ENCODE assay signal across 11 mouse cellular contexts in genomic region chr14:120362409-120362992, GRCm38 (mm10).
DNase-seq lines count a peak whose midpoint lies in the region; ATAC-seq and TF ChIP-seq lines count a peak whose summit lies in the region.
"Had no signal": no experiment of that assay in that cellular context is flagged by ENCODE, and none has a peak within 500 bp of the region (broad histone marks: within the 10 kb centered on the region; RNA-seq: fewer than 3 reads in every experiment).

No protein-coding gene starts in this region.

- 33% methylated on average over 8 of the region's 8 CpGs for WGBS in heart, adult 2 months
- 33% methylated on average over 8 of the region's 8 CpGs for WGBS in lung, embryonic 16.5 days
- WGBS in forebrain, embryonic 16.5 days: 67% methylated on average over 8 of the region's 8 CpGs

- DNase-seq in heart, adult 2 months: no peak
- no peak for DNase-seq in heart, adult 8-10 months (ENCODE audit: low spot score)
- peak; percentile 19 for DNase-seq in retina, postnatal 1 day
- DNase-seq in retina, embryonic 14.5 days (ENCODE audit: low spot score): no peak
- DNase-seq in spleen, postnatal 36 days (ENCODE audit: low spot score in 2 of 2): no peak
- DNase-seq in MN1 (ENCODE audit: low spot score): no peak
- DNase-seq: cerebellum, adult 11 months; kidney, postnatal 4 days had no signal

- ATAC-seq in lung, embryonic 16.5 days (ENCODE audit: low read depth): peak; percentile 88
- no peak for ATAC-seq in forebrain, embryonic 16.5 days

- TF ChIP-seq POLR2A in heart, adult 2 months (IDR thresholded peaks at IDR 0.05; ENCODE audit: insufficient read depth, low read depth, low read length): no peak

- peaks cover 17% of the 10 kb centered on the region for H3K79me2 ChIP-seq in heart, adult 2 months (replicated peaks; ENCODE audit: control insufficient read depth, insufficient read depth, low read length)

- peaks cover 19% of the 10 kb centered on the region; the same call in 1 of the 2 replicates for H3K36me3 ChIP-seq in heart, adult 2 months (ENCODE audit: control insufficient read depth, insufficient read depth, low read length)
- 0 out of 2 replicates have a peak, but pooled peaks cover 7% of the 10 kb centered on the region for H3K36me3 ChIP-seq in lung, embryonic 16.5 days (ENCODE audit: control insufficient read depth, insufficient read depth, low read length)
- H3K36me3 ChIP-seq in forebrain, embryonic 16.5 days (ENCODE audit: control insufficient read depth, insufficient read depth): no peaks in the 10 kb centered on the region

- no peak for TF ChIP-seq CTCF in heart, adult 2 months (IDR thresholded peaks at IDR 0.05)

- no peak for TF ChIP-seq EP300 in heart, adult 2 months (IDR thresholded peaks at IDR 0.05; ENCODE audit: insufficient read depth, low read depth, low read length)

- no peaks in the 10 kb centered on the region for H3K27me3 ChIP-seq in heart, adult 2 months (ENCODE audit: control insufficient read depth, insufficient read depth, low read length)
- H3K27me3 ChIP-seq in lung, embryonic 16.5 days (ENCODE audit: control insufficient read depth, insufficient read depth, low read depth, low read length): no peaks in the 10 kb centered on the region
- no peaks in the 10 kb centered on the region for H3K27me3 ChIP-seq in forebrain, embryonic 16.5 days (replicated peaks; ENCODE audit: control insufficient read depth, insufficient read depth, low read length)

- intact Hi-C loops in heart, adult 2 months (cut with DNase I): no loop called here

- H3K4me1 ChIP-seq in heart, adult 2 months (ENCODE audit: control insufficient read depth, insufficient read depth, low read length): peaks cover 35% of the 10 kb centered on the region
- H3K4me1 ChIP-seq in lung, embryonic 16.5 days (replicated peaks; ENCODE audit: control insufficient read depth, insufficient read depth, low read length): peaks cover 13% of the 10 kb centered on the region
- peaks cover 4% of the 10 kb centered on the region for H3K4me1 ChIP-seq in forebrain, embryonic 16.5 days (replicated peaks; ENCODE audit: control insufficient read depth, insufficient read depth, low read length)

- no peaks in the 10 kb centered on the region for H3K9me3 ChIP-seq in lung, embryonic 16.5 days (ENCODE audit: control insufficient read depth, low read length)
- no peaks in the 10 kb centered on the region for H3K9me3 ChIP-seq in forebrain, embryonic 16.5 days (ENCODE audit: control insufficient read depth, low read length)

- no peak overlapping the region for H3K9ac ChIP-seq in heart, adult 2 months (ENCODE audit: low read depth, low read length)
- peak overlapping the region; percentile 27; the same call in 1 of the 2 replicates for H3K9ac ChIP-seq in lung, embryonic 16.5 days (ENCODE audit: low read length)
- no peak overlapping the region for H3K9ac ChIP-seq in forebrain, embryonic 16.5 days (replicated peaks; ENCODE audit: low read depth, low read length)

- H3K4me2 ChIP-seq in lung, embryonic 16.5 days (ENCODE audit: low read depth, low read length): no peak overlapping the region
- H3K4me2 ChIP-seq in forebrain, embryonic 16.5 days (ENCODE audit: low read length): no peak overlapping the region
- H3K4me2 ChIP-seq: midbrain, embryonic 11.5 days had no signal

- peak overlapping the region; percentile 32 for H3K27ac ChIP-seq in heart, adult 2 months
- H3K27ac ChIP-seq in lung, embryonic 16.5 days (ENCODE audit: low read length): peak overlapping the region; percentile 51
- no peak overlapping the region for H3K27ac ChIP-seq in forebrain, embryonic 16.5 days (ENCODE audit: low read length)

- no peak overlapping the region for H3K4me3 ChIP-seq in heart, adult 2 months
- H3K4me3 ChIP-seq in lung, embryonic 16.5 days (ENCODE audit: low read length): no peak overlapping the region
- no peak overlapping the region for H3K4me3 ChIP-seq in forebrain, embryonic 16.5 days (replicated peaks; ENCODE audit: low read length)
